Mouse (Mus musculus): ENCODE measurements around the gene Map4k3. TPM values are rescaled to one million over a fixed set of nuclear protein-coding genes. Genes with fewer than 3 reads are reported as not detected.
A peak's percentile ranks its signal among the peaks of the same experiment; 100 is the strongest.

Map4k3 gene
- polyA plus RNA-seq, 1 experiment from 2014 or later = 34.0 TPM

DNA sequence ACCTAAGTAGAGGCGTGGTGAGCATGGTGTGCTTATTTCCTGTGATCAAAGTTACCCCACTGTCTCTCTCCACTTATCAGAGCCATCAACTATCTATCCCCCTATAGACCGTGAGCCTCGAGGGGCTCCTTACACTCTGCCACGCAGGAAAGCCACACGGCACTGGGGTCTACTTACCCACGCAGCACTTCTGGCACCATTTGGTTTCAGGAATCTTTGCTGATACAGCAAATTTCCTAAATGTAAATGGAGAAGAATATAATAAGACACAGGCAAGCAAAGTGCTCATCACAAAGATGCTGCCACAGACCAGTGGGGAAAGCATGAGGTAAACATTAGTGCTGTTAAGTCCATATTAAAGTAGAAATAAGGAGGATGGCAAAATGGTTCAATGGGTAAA lies 124.5 kb downstream of the Map4k3 start:
- no peak for ATAC-seq (ENCODE audit: low read depth)
- Histone ChIP-seq H3K27me3 (ENCODE audit: control insufficient read depth, insufficient read depth, low read length) (no peaks in the 10 kb centered on the region), H3K4me2 (ENCODE audit: low read depth, low read length) (no peak overlapping the region), H3K9me3 (ENCODE audit: control insufficient read depth, low read length) (no peaks in the 10 kb centered on the region), H3K36me3 (ENCODE audit: control insufficient read depth, insufficient read depth, low read length) (peaks cover 64% of the 10 kb centered on the region), H3K4me1 (ENCODE audit: control insufficient read depth, insufficient read depth, low read length) (no peaks in the 10 kb centered on the region), H3K27ac (ENCODE audit: low read depth, low read length) (no peak overlapping the region), H3K4me3 (ENCODE audit: low read depth, low read length) (no peak overlapping the region), H3K9ac (replicated peaks; ENCODE audit: low read depth, low read length) (no peak overlapping the region)
- WGBS = 90% methylated on average over 6 of the region's 6 CpGs

- Histone ChIP-seq H3K4me1 (ENCODE audit: control insufficient read depth, insufficient read depth, low read length) (no peaks in the 10 kb centered on the region), H3K27me3 (ENCODE audit: control insufficient read depth, insufficient read depth, low read length) (no peaks in the 10 kb centered on the region), H3K4me2 (ENCODE audit: low read depth, low read length) (no peak overlapping the region), H3K27ac (ENCODE audit: low read depth, low read length) (no peak overlapping the region), H3K36me3 (ENCODE audit: control insufficient read depth, insufficient read depth, low read length) (peaks cover 61% of the 10 kb centered on the region), H3K9me3 (ENCODE audit: control insufficient read depth, low read length) (no peaks in the 10 kb centered on the region), H3K4me3 (ENCODE audit: low read depth, low read length) (no peak overlapping the region), H3K9ac (replicated peaks; ENCODE audit: low read depth, low read length) (no peak overlapping the region)
- 93% methylated on average over 19 of the region's 19 CpGs for WGBS
- ATAC-seq (ENCODE audit: low read depth) = no peak
Measured at GRCm38 (mm10) chr17:80603079-80603625, 125.1 kb downstream of the Map4k3 start.

DNA sequence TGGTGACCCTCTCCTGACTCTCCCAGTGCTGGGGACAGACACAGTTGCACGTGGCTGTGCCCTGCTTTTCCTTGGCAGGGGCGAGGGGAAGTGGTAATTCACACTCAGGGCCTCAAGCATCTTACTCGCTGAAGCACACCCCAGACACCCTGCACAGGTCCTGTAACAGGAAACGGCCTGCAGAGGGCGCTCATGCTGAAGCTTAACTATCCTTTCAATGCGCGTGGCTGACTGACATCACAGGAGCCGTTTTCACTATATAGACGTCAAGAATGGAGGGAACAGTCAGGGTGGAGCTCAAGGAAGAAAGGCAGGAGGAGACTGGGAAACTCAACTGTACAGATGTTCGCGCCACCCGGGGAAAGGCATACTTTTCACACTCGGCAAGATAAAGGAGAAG lies 126.9 kb downstream of the Map4k3 start:
- ATAC-seq (ENCODE audit: low read depth) = no peak
- Histone ChIP-seq H3K4me1 (ENCODE audit: control insufficient read depth, insufficient read depth, low read length) (no peaks in the 10 kb centered on the region), H3K9me3 (ENCODE audit: control insufficient read depth, low read length) (no peaks in the 10 kb centered on the region), H3K4me2 (ENCODE audit: low read depth, low read length) (no peak overlapping the region), H3K4me3 (ENCODE audit: low read depth, low read length) (no peak overlapping the region), H3K27ac (ENCODE audit: low read depth, low read length) (no peak overlapping the region), H3K9ac (replicated peaks; ENCODE audit: low read depth, low read length) (no peak overlapping the region), H3K36me3 (ENCODE audit: control insufficient read depth, insufficient read depth, low read length) (peaks cover 61% of the 10 kb centered on the region), H3K27me3 (ENCODE audit: control insufficient read depth, insufficient read depth, low read length) (no peaks in the 10 kb centered on the region)
- WGBS = 57% methylated on average over 13 of the region's 13 CpGs

DNA sequence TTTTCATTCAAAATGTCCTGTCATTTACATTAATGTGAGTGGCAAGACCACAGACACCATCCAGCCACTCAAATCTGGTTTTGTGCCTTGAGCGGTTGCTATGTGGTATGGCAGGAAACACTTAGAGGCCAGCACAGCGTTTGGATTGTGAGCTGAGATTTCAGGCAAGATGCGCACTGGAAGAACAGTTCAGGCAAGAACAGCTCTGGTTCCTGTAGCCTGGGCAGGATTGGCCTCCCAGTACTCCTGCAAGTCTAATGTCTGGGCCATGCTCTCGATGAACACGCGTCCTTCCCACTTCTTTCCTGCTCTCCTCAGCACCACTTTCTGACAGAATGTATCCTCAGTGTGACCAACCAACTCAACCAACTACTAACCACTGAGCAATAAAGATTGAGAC lies 145.2 kb downstream of the Map4k3 start:
- no peaks in the 10 kb centered on the region for H3K9me3 ChIP-seq (ENCODE audit: control insufficient read depth, low read length)
- H3K27me3 ChIP-seq (ENCODE audit: control insufficient read depth, insufficient read depth, low read length) = no peaks in the 10 kb centered on the region
- no peak overlapping the region for H3K27ac ChIP-seq (ENCODE audit: low read depth, low read length)
- H3K4me1 ChIP-seq (ENCODE audit: control insufficient read depth, insufficient read depth, low read length) = no peaks in the 10 kb centered on the region
- H3K36me3 ChIP-seq (ENCODE audit: control insufficient read depth, insufficient read depth, low read length) = peaks cover 13% of the 10 kb centered on the region; the same call in 1 of the 2 replicates
- no peak overlapping the region for H3K4me3 ChIP-seq (ENCODE audit: low read depth, low read length)
- WGBS = over 99% methylated on average over 6 of the region's 6 CpGs
- no peak overlapping the region for H3K9ac ChIP-seq (replicated peaks; ENCODE audit: low read depth, low read length)
- ATAC-seq (ENCODE audit: low read depth) = no peak
- no peak overlapping the region for H3K4me2 ChIP-seq (ENCODE audit: low read depth, low read length)

DNA sequence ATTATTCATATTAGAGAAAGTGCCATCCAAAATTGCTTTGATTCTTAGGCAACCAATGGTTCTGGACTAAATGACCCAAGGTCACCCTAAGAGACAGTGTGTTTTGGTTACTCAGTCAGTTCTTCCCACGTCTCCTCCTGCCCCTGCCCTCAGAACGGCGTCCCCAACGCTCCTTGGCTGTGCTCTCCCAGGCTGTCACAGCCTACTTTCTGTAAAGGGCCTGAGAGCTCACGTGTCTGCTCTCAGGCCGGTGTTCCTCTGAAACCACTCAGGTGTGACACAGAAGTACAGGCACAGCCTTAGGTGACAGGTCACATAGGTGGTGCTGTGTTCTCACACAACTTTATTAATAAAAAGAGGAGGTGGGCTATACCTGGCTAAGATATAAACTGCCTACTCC lies 148.4 kb downstream of the Map4k3 start:
- no peak overlapping the region for H3K9ac ChIP-seq (replicated peaks; ENCODE audit: low read depth, low read length)
- no peak overlapping the region for H3K4me3 ChIP-seq (ENCODE audit: low read depth, low read length)
- H3K27ac ChIP-seq (ENCODE audit: low read depth, low read length) = no peak overlapping the region
- H3K27me3 ChIP-seq (ENCODE audit: control insufficient read depth, insufficient read depth, low read length) = no peaks in the 10 kb centered on the region
- H3K4me2 ChIP-seq (ENCODE audit: low read depth, low read length) = no peak overlapping the region
- 92% methylated on average over 6 of the region's 6 CpGs for WGBS
- no peak for ATAC-seq (ENCODE audit: low read depth)
- H3K9me3 ChIP-seq (ENCODE audit: control insufficient read depth, low read length) = no peaks in the 10 kb centered on the region
- peaks cover 13% of the 10 kb centered on the region; the same call in 1 of the 2 replicates for H3K36me3 ChIP-seq (ENCODE audit: control insufficient read depth, insufficient read depth, low read length)
- 0 out of 2 replicates have a peak, but pooled peaks cover 4% of the 10 kb centered on the region for H3K4me1 ChIP-seq (ENCODE audit: control insufficient read depth, insufficient read depth, low read length)

DNA sequence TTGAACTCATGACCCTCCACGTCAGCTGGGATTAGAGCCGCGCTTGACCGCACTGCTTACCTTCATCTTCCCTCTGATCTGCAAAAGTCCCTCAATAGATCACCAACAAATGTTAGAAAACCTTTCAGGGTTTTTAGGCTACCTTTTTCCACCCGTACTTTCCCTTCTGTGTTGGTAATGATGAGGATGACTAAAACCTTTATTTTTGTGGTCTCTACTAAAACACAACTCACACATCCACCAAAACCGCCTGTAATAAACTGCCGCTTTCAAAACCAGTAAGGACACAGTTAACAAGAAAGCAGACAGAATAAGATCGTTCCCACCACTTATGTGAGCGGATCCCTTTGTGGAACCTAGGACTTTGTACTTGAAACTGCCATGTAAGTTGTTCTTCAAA lies 149.2 kb downstream of the Map4k3 start:
- 91% methylated on average over 9 of the region's 9 CpGs for WGBS

DNA sequence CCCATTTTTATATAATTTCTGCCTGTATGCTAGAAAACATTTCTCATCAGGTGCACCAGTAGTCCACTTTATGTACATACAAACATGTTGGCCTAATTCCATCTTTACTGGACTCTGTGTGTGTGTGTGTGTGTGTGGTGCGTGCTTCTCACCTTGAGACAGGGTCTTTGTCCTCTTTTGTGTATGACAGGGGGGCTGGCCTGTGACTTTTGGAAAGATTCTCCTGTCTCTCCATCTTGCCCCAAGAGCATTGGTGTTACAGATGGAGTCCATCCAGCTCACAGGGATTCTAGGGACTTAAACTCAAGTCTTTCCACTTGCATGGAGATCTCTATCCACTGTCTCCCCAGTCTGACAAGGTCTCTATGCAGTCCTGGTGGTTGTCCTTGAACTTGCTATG lies 150.2 kb downstream of the Map4k3 start:
- no peaks in the 10 kb centered on the region for H3K9me3 ChIP-seq (ENCODE audit: control insufficient read depth, low read length)
- no peaks in the 10 kb centered on the region for H3K27me3 ChIP-seq (ENCODE audit: control insufficient read depth, insufficient read depth, low read length)
- peaks cover 10% of the 10 kb centered on the region; the same call in 1 of the 2 replicates for H3K36me3 ChIP-seq (ENCODE audit: control insufficient read depth, insufficient read depth, low read length)
- H3K4me2 ChIP-seq (ENCODE audit: low read depth, low read length) = peak overlapping the region; percentile 80; the same call in 1 of the 2 replicates
- H3K9ac ChIP-seq (replicated peaks; ENCODE audit: low read depth, low read length) = no peak overlapping the region
- WGBS = 94% methylated on average over 1 of the region's 1 CpGs
- ATAC-seq (ENCODE audit: low read depth) = no peak
- 0 out of 2 replicates have a peak, but pooled peaks cover 4% of the 10 kb centered on the region for H3K4me1 ChIP-seq (ENCODE audit: control insufficient read depth, insufficient read depth, low read length)
- no peak overlapping the region for H3K27ac ChIP-seq (ENCODE audit: low read depth, low read length)
- no peak overlapping the region for H3K4me3 ChIP-seq (ENCODE audit: low read depth, low read length)

More for the DNA sequence above, 149.2 kb downstream of the Map4k3 start:
- Histone ChIP-seq H3K4me1 (ENCODE audit: control insufficient read depth, insufficient read depth, low read length) (0 out of 2 replicates have a peak, but pooled peaks cover 4% of the 10 kb centered on the region), H3K4me3 (ENCODE audit: low read depth, low read length) (no peak overlapping the region), H3K9ac (replicated peaks; ENCODE audit: low read depth, low read length) (no peak overlapping the region), H3K27ac (ENCODE audit: low read depth, low read length) (no peak overlapping the region), H3K9me3 (ENCODE audit: control insufficient read depth, low read length) (no peaks in the 10 kb centered on the region), H3K27me3 (ENCODE audit: control insufficient read depth, insufficient read depth, low read length) (no peaks in the 10 kb centered on the region), H3K4me2 (ENCODE audit: low read depth, low read length) (no peak overlapping the region), H3K36me3 (ENCODE audit: control insufficient read depth, insufficient read depth, low read length) (peaks cover 13% of the 10 kb centered on the region; the same call in 1 of the 2 replicates)
- ATAC-seq (ENCODE audit: low read depth) = no peak

DNA sequence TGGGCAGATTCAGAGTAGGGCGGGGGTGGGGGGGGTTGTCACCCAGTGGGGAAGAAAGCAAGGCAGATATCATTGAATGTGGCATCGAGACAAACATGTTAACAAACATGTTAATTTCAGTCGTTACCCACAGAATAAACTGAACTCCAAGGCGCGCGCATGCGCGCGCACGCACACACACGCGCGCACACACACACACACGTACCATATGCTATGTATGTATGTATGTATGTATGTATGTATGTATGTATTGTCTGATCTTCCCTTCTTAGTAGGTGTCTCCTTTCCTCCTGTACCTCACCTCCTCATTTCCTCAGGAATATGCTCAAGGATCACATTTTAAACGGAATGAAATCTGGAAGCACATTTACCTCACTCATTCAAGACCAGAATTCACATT lies 150.6 kb downstream of the Map4k3 start, which contains the start of gene Cdkl4:
Gene Cdkl4 (minus strand): TSS at position 175 of the 400 bp plus-strand sequence.
- 70% methylated on average over 15 of the region's 15 CpGs for WGBS
- ATAC-seq (ENCODE audit: low read depth) = peak; percentile 62
- peaks cover 9% of the 10 kb centered on the region; the same call in 1 of the 2 replicates for H3K36me3 ChIP-seq (ENCODE audit: control insufficient read depth, insufficient read depth, low read length)
- no peaks in the 10 kb centered on the region for H3K27me3 ChIP-seq (ENCODE audit: control insufficient read depth, insufficient read depth, low read length)
- 0 out of 2 replicates have a peak, but pooled peaks cover 4% of the 10 kb centered on the region for H3K4me1 ChIP-seq (ENCODE audit: control insufficient read depth, insufficient read depth, low read length)
- peak within 1 kb of the TSS; percentile 55 for H3K9ac ChIP-seq (replicated peaks; ENCODE audit: low read depth, low read length)
- H3K4me3 ChIP-seq (ENCODE audit: low read depth, low read length) = peak within 1 kb of the TSS; percentile 39
- H3K9me3 ChIP-seq (ENCODE audit: control insufficient read depth, low read length) = no peaks in the 10 kb centered on the region
- 0 out of 2 replicates have a peak within 1 kb of the TSS, but pooled peaks have one; percentile 40 for H3K27ac ChIP-seq (ENCODE audit: low read depth, low read length)
- H3K4me2 ChIP-seq (ENCODE audit: low read depth, low read length) = peak within 1 kb of the TSS; percentile 80

DNA sequence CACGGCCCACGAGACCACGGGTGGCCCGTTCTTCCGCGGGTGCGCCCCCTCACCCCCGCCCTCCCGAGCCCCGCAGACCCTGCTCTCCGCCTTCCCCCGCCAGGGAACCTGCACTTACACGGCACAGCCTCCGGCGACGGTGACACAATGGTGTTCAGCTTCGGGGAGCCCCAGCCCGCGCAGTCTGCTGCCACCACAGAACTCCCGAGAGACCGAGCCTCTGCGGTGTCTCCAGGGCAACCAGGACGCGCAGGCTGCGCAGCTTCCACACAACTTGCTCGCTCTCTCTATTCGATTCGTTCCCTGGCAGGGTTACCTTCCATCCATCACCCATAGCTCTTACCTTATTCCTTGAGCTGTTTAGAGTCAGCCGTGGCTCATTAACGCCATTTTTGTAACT lies 151.1 kb downstream of the Map4k3 start:
- Histone ChIP-seq H3K4me3 (ENCODE audit: low read depth, low read length) (peak overlapping the region; percentile 39), H3K9me3 (ENCODE audit: control insufficient read depth, low read length) (no peaks in the 10 kb centered on the region), H3K9ac (replicated peaks; ENCODE audit: low read depth, low read length) (peak overlapping the region; percentile 55), H3K27ac (ENCODE audit: low read depth, low read length) (0 out of 2 replicates have a peak overlapping the region, but pooled peaks have one; percentile 40), H3K36me3 (ENCODE audit: control insufficient read depth, insufficient read depth, low read length) (0 out of 2 replicates have a peak, but pooled peaks cover 5% of the 10 kb centered on the region), H3K4me2 (ENCODE audit: low read depth, low read length) (peak overlapping the region; percentile 80), H3K4me1 (ENCODE audit: control insufficient read depth, insufficient read depth, low read length) (0 out of 2 replicates have a peak, but pooled peaks cover 4% of the 10 kb centered on the region), H3K27me3 (ENCODE audit: control insufficient read depth, insufficient read depth, low read length) (no peaks in the 10 kb centered on the region)
- WGBS = under 1% methylated on average over 30 of the region's 30 CpGs
- peak; percentile 93 for ATAC-seq (ENCODE audit: low read depth)

Data from neural tube, embryonic 14.5 days (tissue).